Mouse (Mus musculus) hematopoietic stem cell, adult 5-6 weeks (primary cell): ENCODE measurements around the gene Fahd2a. TPM values are rescaled to one million over a fixed set of nuclear protein-coding genes. Genes with fewer than 3 reads are reported as not detected.

Source experiments
- ATAC-seq, 2 experiments: fragments of 125-278 bp in 1 of 2; replicated peaks in 1 of 2; 2 replicates each; pipeline ENCODE4 v1.8.0; 2016 to 2017; ENCODE audit warnings: inconsistent platforms in 2 of 2, mild to moderate bottlenecking in 2 of 2, moderate number of reproducible peaks in 2 of 2, low read depth in 1 of 2, moderate TSS enrichment in 1 of 2; ENCODE audit not compliant: low FRiP score in 2 of 2, poor library complexity in 2 of 2, severe bottlenecking in 2 of 2, insufficient read depth in 1 of 2, low TSS enrichment in 1 of 2
- total RNA-seq: library from RNA; stranded (forward); fragments of 172-1452, 232-1000 nt; gene quantifications from 2 replicates; pipeline ENCODE4 v1.2.3, GENCODE M21; 2017

Fahd2a gene
- 16.2 and 23.0 TPM in 2 replicates for total RNA-seq

DNA sequence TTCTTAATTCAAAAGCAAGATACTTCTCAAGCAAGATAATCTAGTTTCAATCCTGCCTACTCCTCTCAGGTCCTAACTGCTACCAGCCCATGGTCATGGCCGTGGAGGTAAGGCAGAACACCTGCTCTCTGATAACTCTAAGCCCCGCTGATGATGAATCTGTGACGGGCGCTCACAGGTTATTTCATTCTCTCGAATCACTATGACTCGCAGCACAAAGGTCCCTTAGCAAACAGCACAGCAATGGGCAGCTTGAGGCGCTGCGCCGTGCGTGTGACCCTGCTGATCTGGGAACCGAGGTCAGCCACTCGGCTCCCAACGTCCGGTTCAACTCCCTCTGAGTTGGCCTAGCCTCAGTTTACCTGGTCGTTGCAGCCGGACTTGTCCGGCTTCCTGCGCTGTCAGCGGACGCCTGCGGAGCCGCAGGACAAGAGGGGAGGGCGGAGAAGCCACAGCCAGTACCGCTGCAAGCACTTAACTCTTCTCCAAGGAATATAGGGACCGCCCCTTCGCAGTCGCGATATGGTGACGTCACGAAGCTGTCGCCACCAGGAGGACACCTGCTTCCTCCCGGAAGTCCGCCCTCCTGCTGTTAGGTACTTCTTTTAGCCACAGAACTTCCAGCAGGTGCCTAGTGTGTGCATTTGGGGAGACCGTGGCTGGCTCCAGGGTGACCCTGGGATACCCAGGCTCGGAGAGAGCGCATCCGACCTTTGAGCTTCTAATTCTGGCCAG lies at the start of gene Fahd2a:
Gene Fahd2a (minus strand): TSS at position 511 of the 735 bp plus-strand sequence.
- ATAC-seq = peak; percentile 93 to 97

DNA sequence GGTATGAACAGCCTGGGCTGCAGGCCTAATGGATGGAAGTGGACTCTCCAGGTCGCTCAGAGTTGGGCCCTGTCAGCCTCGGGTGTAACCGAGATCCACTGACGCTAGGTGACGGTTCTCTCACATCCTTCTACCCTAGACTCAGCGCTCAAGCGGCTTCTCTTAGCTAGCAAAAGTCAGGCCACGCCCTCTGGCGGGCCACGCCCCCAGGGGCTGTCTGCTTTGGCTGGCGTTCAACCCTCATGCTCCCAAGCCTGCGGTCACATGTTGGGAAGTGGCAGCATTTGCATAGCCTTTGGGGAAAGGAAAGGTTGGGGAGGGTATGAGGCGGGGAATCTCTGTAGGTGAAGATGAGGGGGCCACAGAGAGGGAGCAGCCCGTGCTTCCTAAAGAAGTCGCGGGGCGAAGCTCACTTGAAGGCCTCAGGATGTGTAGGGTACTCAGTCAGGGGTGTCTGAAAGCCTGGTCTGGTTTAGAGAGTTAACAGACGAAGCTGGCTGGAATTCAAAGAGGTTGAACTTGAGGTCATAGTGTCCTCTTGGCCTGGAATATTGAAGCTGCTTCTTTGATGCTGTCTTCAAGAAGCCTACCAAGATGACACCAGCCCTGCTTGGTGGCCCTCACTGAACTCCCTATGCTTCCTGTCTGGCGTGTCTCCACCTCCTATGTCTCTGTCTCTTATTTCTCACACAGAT lies 40.3 kb upstream of the Fahd2a start:
- peak; percentile 43 to 49; a peak in 3 of 4 replicates for ATAC-seq

DNA sequence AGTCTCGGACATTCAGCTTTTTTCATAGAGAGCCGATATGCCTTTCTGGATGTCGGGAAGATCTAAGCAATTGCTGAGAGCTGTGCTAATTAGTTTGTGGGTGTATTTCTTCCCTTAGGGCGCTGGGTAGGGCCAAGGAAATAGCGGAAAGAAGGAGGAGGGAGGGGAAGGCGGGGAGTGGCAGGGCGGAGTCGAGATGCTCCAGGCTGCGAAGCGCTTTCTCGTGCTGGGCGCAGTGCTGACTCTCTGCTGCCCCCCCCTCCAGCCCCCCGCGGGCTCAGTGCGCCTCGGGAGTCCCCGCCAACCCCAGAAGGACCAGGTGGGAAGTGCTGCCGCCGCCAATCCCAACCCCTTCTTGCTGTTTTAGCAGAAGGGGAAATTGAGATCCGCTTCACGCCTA lies 38.6 kb upstream of the Fahd2a start:
- ATAC-seq = no peak

DNA sequence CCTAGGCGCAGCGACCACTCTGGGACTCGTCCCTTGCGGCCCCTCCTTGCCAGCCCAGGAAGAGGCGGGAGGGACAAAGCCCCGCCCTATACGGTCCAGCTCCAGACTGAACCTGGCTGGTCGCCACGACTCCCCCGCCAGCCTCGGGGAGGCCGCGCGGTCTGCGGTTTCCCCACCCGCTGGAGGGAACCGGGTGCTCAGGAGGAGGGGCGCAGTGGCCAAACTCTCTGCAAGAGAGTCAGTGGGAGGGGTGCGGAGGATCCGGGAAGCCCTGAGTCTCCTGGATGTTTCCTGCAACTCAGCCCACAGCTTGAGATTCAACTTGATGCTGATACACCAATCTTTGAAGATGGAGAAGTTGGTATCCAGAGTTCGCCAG lies 38.2 kb upstream of the Fahd2a start:
- peak; percentile 68 to 70 for ATAC-seq

DNA sequence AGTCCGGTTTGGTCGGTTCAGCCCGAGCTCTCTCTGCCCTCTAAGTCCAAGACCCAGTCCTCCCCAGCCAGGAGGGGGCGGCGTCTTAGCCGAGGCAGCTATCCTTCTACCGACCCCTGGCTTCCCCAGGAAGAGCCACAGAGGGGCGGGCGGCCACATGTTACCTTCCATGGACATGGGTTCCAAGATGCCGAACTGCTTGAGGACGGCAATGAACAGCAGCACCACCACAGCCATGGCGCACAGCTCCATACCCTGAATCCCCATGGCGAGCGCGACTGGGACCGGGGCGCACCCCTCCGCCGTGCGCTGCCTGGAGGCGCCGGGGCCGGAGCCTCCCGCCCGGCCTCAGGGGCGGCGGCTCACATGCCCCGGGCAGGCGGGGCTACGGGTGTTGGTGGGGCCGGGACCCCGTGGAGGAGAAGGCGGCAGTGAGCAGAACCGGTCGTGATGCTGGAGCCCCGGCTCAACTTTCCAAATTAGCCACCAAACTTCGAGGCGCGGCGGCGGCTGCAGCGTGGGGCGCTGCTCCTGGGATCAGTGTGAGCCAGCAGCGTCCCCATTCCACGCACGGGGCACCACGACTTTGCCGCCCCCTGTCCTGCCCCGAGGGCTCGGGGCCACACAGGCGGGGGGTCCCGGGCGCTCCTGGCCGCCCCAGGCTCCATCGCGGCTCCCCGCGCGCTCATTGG lies 37.6 kb upstream of the Fahd2a start:
- no peak for ATAC-seq

DNA sequence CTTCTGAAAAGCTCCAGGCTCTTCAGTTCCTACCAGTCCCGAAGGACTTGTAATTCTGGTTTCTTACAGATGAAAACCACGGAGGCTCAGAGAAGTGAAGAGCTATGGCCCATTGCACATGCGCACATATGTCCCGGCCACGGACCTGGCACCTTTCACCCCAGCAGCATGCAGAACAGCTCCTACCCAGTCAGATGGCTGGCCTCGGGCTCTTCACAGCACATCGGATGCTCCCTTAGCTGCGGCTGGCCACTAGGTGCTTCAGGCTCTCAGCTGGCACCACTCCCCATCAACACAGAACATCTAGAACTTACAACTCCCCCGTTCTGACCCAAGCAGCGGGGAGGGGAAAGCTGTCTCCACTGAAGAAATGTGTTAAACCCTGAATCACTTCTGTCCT lies 35.4 kb upstream of the Fahd2a start:
- no peak for ATAC-seq

DNA sequence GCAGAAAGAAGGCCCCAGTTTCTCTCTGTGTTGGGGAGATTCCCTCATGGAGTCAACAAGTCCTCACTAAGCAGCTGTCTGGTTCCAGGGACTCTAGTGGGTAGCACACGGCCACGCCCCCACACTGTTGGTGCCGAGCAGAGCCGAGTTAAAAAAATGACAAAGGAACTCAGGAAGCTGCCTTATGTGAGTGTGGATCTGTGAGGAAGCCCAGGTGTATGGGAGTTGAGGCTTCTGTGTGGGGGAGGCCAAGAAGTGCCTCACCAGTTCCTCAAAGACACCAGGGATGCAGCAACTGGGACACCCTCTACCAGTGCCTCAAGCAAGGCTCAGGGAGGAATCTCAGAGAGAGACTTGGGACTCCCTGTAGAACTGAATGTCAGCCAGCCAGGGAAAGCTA lies 34.8 kb upstream of the Fahd2a start:
- ATAC-seq = no peak

DNA sequence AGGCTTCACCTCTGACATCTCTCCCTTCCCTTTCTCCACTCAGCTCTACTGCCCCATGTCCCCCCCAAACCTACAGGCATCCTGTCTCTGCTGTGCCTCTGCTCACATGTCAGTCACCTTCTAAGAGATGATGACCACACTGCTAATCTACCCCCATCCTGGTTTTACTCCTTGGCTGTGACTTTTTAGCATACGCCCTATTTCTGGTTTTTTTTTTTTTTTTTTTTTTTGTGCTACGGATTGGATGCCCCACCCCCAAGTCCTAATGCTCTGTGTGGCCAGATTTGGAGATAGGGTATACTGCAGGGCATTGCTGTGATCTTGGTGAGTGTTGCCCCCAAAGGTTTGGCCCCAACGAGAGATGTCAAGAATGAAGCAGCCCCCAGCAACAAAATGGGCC lies 27.9 kb upstream of the Fahd2a start:
- ATAC-seq = no peak

DNA sequence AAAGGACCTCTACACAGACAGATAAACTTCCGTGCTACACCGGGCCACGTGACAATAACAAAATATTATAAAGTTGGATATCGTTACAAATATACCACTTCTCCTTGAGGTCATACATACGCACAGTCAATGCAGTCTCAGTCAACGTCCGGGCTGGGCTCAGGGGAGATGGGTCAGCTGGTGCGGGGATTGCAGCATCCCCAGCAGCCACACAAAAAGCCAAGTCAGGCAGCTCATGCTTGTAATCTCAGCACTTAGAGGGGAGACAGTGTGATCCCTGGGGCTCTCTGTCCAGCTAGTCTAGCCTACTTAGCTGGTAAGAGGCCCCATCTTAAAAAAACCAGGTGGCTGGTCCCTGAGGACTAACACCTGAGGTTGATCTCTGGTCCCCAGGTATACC lies 26.9 kb upstream of the Fahd2a start:
- no peak for ATAC-seq

DNA sequence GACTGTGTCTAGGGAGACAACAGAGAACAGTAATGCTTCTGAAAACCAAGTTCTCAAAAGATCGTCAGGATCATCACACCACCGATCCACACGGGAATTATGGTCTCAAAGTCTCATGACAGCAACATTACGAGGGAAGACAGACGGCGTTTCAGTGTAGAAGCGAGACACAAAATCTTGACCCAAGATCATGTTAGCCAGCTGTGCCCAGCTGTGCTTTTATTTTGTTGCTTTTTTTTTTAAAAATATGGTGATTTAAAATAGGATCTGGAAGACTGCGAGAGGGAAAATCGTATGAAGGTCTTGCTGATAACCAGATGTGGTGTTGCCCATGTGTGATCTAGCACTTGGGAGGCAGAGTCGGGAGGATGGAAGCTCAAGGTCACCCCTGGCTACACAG lies 26.3 kb upstream of the Fahd2a start:
- no peak for ATAC-seq

DNA sequence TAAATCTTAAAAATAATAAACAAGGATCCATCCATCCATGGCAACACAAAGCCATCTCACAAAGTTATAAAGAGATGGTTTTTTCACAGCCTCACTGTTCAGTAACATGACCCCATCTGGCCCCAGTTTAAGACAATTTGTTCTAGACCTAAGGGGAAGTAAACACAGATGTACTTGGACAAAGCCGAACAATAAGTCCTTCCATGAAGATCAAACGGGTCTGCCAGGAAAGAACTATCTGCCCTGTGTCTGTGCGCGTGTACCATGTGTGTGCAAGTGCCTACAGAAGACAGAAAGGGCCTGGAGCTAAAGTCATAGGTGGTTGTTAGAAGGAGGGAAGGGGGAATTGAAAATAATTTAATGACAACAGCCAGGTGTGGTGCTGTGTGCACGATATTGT lies 25.8 kb upstream of the Fahd2a start:
- ATAC-seq = no peak

DNA sequence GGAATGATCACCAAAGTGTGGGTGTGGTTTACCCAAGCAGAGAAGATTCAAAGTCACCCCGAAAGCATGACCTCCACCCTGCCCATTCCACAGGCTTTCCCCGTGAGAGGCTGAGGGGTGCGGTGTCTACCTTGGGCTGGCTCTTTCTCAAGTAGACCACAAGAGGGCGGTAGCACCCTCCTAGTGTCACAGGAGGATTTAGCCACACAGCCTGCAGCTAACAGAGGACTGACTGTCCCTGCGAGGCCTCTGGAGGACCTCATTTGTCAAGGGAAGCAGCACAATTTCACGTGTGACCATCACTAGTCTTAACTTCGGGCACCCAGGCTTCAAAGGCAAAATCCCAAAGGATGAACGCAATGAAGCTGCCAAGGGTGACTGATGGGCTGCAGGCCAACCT lies 17.9 kb upstream of the Fahd2a start:
- peak; percentile 89 to 95 for ATAC-seq

DNA sequence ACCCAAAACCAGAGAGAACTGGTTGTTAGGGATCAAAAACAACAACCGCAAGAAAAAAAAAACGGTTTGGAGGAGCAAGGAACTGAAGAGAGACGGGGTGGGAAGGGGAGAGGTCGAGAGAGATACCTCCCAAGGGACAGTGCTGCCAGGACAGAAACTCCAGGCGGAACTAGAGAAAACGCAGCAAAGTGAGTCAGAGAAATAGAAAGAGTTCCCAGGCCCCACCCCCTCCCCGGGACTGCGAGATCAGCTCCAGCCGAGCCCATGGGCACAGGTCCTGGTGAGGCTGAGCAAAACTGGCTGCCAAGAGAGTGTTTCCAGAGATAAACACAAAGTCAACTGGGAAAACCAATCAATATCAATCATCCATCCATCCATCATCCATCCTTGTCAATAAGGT lies 17.0 kb upstream of the Fahd2a start:
- no peak for ATAC-seq

DNA sequence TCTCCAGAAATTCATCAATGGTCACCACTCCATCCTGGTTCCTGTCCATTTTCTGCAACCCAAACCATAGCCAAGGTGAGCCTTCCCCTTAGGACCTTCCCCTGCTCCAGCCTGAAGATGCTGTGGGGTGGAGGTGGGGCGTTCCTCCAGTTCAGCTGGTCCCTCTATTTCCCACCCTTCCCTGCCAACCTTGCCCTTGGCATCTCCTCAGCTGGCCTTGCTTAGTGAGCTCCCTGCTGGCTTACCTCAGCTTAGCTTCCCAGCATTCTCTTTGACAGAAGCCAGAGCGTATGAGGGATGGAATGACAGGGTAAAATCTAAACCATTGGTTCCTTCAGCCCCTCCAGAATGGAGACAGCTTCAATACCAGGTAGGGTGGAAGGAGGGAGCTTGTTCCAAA lies 15.0 kb upstream of the Fahd2a start:
- ATAC-seq = no peak

DNA sequence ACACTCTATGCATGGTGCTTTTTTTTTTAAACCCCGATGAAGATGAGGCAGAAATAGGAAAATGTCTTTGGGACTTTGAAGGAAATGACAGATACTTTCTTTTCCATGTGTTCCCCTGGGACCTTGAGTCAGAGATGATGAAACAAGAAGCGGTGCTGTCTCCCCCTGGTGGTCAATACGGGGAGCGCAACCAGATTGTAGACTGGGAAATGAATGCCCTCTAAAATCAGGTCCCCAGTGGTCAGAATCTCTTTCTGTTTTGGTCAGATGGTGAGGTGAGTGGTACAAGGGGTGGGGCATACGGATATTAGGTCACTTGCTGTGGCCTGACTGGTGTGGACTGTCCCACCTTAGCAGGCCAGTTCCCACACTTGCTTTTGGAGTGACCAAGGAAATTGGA lies 9.4 kb upstream of the Fahd2a start:
- peak; percentile 50 to 63; a peak in 2 of 4 replicates for ATAC-seq

DNA sequence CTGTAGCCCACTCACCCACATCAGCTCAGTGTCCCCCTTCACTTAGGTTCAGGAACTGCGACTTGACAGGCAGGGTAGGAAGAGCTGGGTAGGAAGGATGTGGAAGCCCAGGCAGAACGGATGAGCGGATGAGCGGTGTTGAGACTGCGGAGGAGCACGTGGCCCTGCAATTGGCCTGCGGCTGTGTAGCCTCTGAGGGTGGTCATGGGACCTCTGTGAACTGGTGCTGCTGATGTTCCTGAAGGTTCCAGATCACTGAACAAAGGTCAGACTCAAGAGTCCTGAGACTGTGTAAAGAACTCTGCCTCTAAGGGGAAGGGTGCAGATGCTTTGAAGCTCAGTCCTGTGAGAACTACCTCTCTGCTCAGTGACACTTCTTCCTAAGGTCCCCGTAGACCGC lies 8.8 kb upstream of the Fahd2a start:
- no peak for ATAC-seq

DNA sequence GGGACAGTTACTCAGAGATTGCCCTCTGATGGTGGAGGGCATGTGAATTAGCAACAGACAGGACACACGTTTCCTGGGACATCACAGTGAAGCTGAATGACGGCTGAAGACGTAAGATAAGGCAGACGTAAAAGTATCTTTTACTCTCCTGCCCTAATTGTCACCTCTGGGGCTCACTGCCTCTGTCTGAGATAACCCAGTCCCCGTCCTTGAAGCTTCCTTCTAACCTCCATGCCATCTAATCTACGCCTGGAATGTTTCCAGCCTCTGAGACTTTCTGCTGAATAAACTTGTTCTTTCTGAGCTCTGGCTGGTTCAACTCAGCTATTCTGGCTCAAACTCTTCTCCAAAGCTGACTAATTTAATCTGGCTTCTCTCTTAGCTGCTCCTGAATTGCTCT lies 7.4 kb upstream of the Fahd2a start:
- ATAC-seq = no peak

DNA sequence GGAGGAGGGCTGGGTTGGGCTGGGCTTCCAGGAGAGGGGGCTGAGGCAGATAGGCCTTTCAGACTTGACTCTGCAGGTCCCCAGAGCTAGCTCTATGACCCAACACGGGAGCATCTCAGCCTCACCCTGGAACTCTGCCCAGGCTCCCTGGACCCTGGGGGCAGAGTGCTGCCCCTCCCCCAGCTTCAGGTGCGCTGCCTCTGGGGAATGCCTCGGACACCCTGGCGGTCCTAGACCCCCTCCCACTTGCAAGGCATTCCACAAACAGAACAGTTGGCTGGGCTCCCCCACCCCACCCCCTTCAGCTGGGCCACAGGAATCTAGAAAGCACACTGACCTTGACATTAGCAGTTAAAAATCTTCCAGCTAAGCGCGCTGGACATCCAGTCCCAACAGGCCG lies 5.3 kb upstream of the Fahd2a start:
- no peak for ATAC-seq
